Mouse (Mus musculus): Measurements from ENCODE around the gene Rplp0.

- TF ChIP-seq GATA1 (IDR thresholded peaks at IDR 0.05; ENCODE audit: borderline replicate concordance, low read length) (no peak), FLI1 (IDR thresholded peaks at IDR 0.05; ENCODE audit: low read length) (no peak)
These were observed 29.4 kb upstream of the Rplp0 start for GRCm38 (mm10) chr5:115529742-115530446.
